29 mouse cellular contexts compared by ENCODE assay signal in genomic region chr2:171799351-171799750, GRCm38 (mm10).
DNase-seq lines count a peak whose midpoint lies in the region; ATAC-seq and TF ChIP-seq lines count a peak whose summit lies in the region.
"Had no signal": no experiment of that assay in that cellular context is flagged by ENCODE, and none has a peak within 500 bp of the region (broad histone marks: within the 10 kb centered on the region; RNA-seq: fewer than 3 reads in every experiment).

No protein-coding gene starts in this region.

- H3K9me3 ChIP-seq in hindbrain, embryonic 15.5 days = no peaks in the 10 kb centered on the region
- H3K9me3 ChIP-seq in hindbrain, embryonic 12.5 days (replicated peaks) = no peaks in the 10 kb centered on the region
- no peaks in the 10 kb centered on the region for H3K9me3 ChIP-seq in forebrain, embryonic 14.5 days (replicated peaks; ENCODE audit: control insufficient read depth, low read length)
- H3K9me3 ChIP-seq in limb, embryonic 14.5 days (ENCODE audit: control insufficient read depth, low read length) = no peaks in the 10 kb centered on the region; the same call in 1 of the 2 replicates
- H3K9me3 ChIP-seq: embryonic facial prominence, embryonic 12.5 days; heart, embryonic 10.5 days had no signal

- no peak for TF ChIP-seq POLR2A in limb, embryonic 14.5 days (IDR thresholded peaks at IDR 0.05; ENCODE audit: borderline replicate concordance, extremely low read depth, insufficient read depth, insufficient read length)

- no peak overlapping the region for H3K4me3 ChIP-seq in hindbrain, embryonic 15.5 days
- no peak overlapping the region for H3K4me3 ChIP-seq in hindbrain, embryonic 12.5 days
- no peak overlapping the region for H3K4me3 ChIP-seq in forebrain, embryonic 14.5 days (ENCODE audit: low read depth, low read length)
- no peak overlapping the region for H3K4me3 ChIP-seq in limb, embryonic 14.5 days (replicated peaks; ENCODE audit: low read length)
- H3K4me3 ChIP-seq: embryonic facial prominence, embryonic 12.5 days; erythroblast, embryonic 14.5 days; heart, embryonic 10.5 days had no signal

- no peaks in the 10 kb centered on the region for H3K27me3 ChIP-seq in hindbrain, embryonic 15.5 days
- no peaks in the 10 kb centered on the region for H3K27me3 ChIP-seq in hindbrain, embryonic 12.5 days
- H3K27me3 ChIP-seq in forebrain, embryonic 14.5 days (replicated peaks; ENCODE audit: control insufficient read depth, insufficient read depth, low read length) = no peaks in the 10 kb centered on the region
- no peaks in the 10 kb centered on the region for H3K27me3 ChIP-seq in limb, embryonic 14.5 days (ENCODE audit: control insufficient read depth, insufficient read depth, low read length)
- H3K27me3 ChIP-seq: CH12.LX, Patski had no signal

- no peaks in the 10 kb centered on the region for H3K36me3 ChIP-seq in hindbrain, embryonic 15.5 days
- no peaks in the 10 kb centered on the region for H3K36me3 ChIP-seq in hindbrain, embryonic 12.5 days
- H3K36me3 ChIP-seq in forebrain, embryonic 14.5 days (ENCODE audit: control insufficient read depth, insufficient read depth, low read length) = no peaks in the 10 kb centered on the region
- no peaks in the 10 kb centered on the region for H3K36me3 ChIP-seq in limb, embryonic 14.5 days (ENCODE audit: control insufficient read depth, insufficient read depth, low read length)
- H3K36me3 ChIP-seq: embryonic facial prominence, embryonic 12.5 days; G1E; heart, embryonic 10.5 days had no signal

- no peak overlapping the region for H3K27ac ChIP-seq in hindbrain, embryonic 15.5 days (replicated peaks)
- no peak overlapping the region for H3K27ac ChIP-seq in hindbrain, embryonic 12.5 days
- H3K27ac ChIP-seq in forebrain, embryonic 14.5 days (ENCODE audit: low read depth, low read length) = no peak overlapping the region
- H3K27ac ChIP-seq in limb, embryonic 14.5 days (replicated peaks; ENCODE audit: low read depth, low read length) = no peak overlapping the region
- H3K27ac ChIP-seq: embryonic facial prominence, embryonic 12.5 days; heart, embryonic 10.5 days had no signal

- no peak overlapping the region for H3K9ac ChIP-seq in hindbrain, embryonic 15.5 days
- H3K9ac ChIP-seq in hindbrain, embryonic 12.5 days = no peak overlapping the region
- H3K9ac ChIP-seq in forebrain, embryonic 14.5 days (ENCODE audit: low read length) = no peak overlapping the region
- no peak overlapping the region for H3K9ac ChIP-seq in limb, embryonic 14.5 days (ENCODE audit: low read depth, low read length, severe bottlenecking)
- H3K9ac ChIP-seq: embryonic facial prominence, embryonic 12.5 days; liver, postnatal 0 days had no signal

- peak overlapping the region; percentile 22; the same call in 1 of the 2 replicates for H3K4me2 ChIP-seq in hindbrain, embryonic 15.5 days
- no peak overlapping the region for H3K4me2 ChIP-seq in hindbrain, embryonic 12.5 days (replicated peaks)
- no peak overlapping the region for H3K4me2 ChIP-seq in forebrain, embryonic 14.5 days (ENCODE audit: low read length)
- no peak overlapping the region for H3K4me2 ChIP-seq in limb, embryonic 14.5 days (replicated peaks; ENCODE audit: low read depth, low read length, severe bottlenecking)
- H3K4me2 ChIP-seq: embryonic facial prominence, embryonic 12.5 days; liver, embryonic 11.5 days; midbrain, embryonic 11.5 days had no signal

- peak; percentile 9 for DNase-seq in ZHBTc4 (ENCODE audit: low read depth, low spot score)
- peak; percentile 29 for DNase-seq in forebrain, embryonic 14.5 days (ENCODE audit: low spot score)
- peak; percentile 29 for DNase-seq in limb, embryonic 14.5 days (ENCODE audit: low spot score)
- DNase-seq in thymus, postnatal 25 days = no peak
- no peak for DNase-seq in frontal cortex, adult 2 months (ENCODE audit: extremely low spot score in 1 of 2, low spot score in 1 of 2)
- DNase-seq: adrenal gland, adult 8-10 months; B cell, adult 2 months; cerebellum, adult 18-20 months; cerebellum, postnatal 14 days; gastrocnemius, postnatal 10 days; kidney, postnatal 25 days; liver, postnatal 0 days; lung, postnatal 10 days; retina, postnatal 1 day; right cerebral cortex, postnatal 25 days; spleen, adult 18-20 months; thymus, postnatal 14 days had no signal

- ATAC-seq in hindbrain, embryonic 15.5 days (ENCODE audit: low FRiP score, low read depth) = no peak
- ATAC-seq in hindbrain, embryonic 12.5 days (ENCODE audit: low FRiP score) = no peak
- no peak for ATAC-seq in forebrain, embryonic 14.5 days
- ATAC-seq in limb, embryonic 14.5 days (ENCODE audit: low FRiP score, low read depth) = no peak
- ATAC-seq: activated CD4-positive, CD25-positive, alpha-beta regulatory T cell, adult 4 months; intestine, embryonic 16.5 days; liver, postnatal 0 days; Patski had no signal

- WGBS in hindbrain, embryonic 15.5 days = 40% methylated on average over 9 of the region's 9 CpGs
- 62% methylated on average over 9 of the region's 9 CpGs for WGBS in hindbrain, embryonic 12.5 days
- 21% methylated on average over 9 of the region's 9 CpGs for WGBS in forebrain, embryonic 14.5 days
- WGBS in limb, embryonic 14.5 days = 18% methylated on average over 9 of the region's 9 CpGs

- H3K4me1 ChIP-seq in hindbrain, embryonic 15.5 days (replicated peaks) = peaks cover 10% of the 10 kb centered on the region
- H3K4me1 ChIP-seq in hindbrain, embryonic 12.5 days = 0 out of 2 replicates have a peak, but pooled peaks cover 3% of the 10 kb centered on the region
- H3K4me1 ChIP-seq in forebrain, embryonic 14.5 days (ENCODE audit: control insufficient read depth, insufficient read depth, low read length) = no peaks in the 10 kb centered on the region
- H3K4me1 ChIP-seq in limb, embryonic 14.5 days (ENCODE audit: control insufficient read depth, insufficient read depth, low read length) = peaks cover 2% of the 10 kb centered on the region; the same call in 1 of the 2 replicates
- H3K4me1 ChIP-seq: embryonic facial prominence, embryonic 12.5 days; heart, embryonic 10.5 days had no signal

Comparison
In these comparisons a context has a peak if more than half of its experiments do, and no peak if none do; other contexts are left out.
1. DNase-seq: peak in ZHBTc4 (single experiment), forebrain, embryonic 14.5 days (single experiment) and limb, embryonic 14.5 days (single experiment); none in thymus, postnatal 25 days (single experiment) and frontal cortex, adult 2 months (0 of 2).